ENCODE assay signal across 8 mouse cellular contexts in the genomic region with DNA sequence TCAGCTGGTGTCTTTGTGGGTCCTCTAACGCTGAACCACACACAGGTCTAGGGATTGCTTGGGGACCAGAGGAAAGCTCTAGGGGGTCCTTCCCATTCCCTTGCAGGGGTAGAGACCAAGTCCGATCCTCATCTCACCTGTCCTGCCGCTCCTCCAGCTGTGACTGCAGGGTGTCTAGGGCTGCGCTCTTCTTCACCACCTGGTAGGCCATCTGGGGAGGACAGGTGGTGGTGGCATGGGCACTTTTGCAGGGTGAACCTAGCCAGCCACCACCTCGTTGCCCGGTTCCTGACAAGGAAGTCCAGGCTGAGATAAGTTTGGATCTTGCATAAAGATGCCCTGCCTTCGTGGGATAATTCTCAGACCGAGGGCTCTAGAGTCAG. TPM values are rescaled to one million over a fixed set of nuclear protein-coding genes. Genes with fewer than 3 reads are reported as not detected.
DNase-seq lines count a peak whose midpoint lies in the region; ATAC-seq lines count a peak whose summit lies in the region.

No protein-coding gene starts in this region.

- WGBS in heart, embryonic 11.5 days (ENCODE audit: insufficient replicate concordance), result 26% methylated on average over 8 of the region's 8 CpGs
- WGBS in hindbrain, embryonic 11.5 days, result 21% methylated on average over 8 of the region's 8 CpGs
- WGBS in midbrain, embryonic 10.5 days, result 22% methylated on average over 8 of the region's 8 CpGs

- no peaks in the 10 kb centered on the region for H3K9me3 ChIP-seq in heart, embryonic 11.5 days (replicated peaks; ENCODE audit: control insufficient read depth, low read length)
- no peaks in the 10 kb centered on the region for H3K9me3 ChIP-seq in hindbrain, embryonic 11.5 days (ENCODE audit: control insufficient read depth, low read length)
- H3K9me3 ChIP-seq in midbrain, embryonic 10.5 days (replicated peaks), result no peaks in the 10 kb centered on the region

- H3K27me3 ChIP-seq in heart, embryonic 11.5 days (ENCODE audit: control insufficient read depth, insufficient read depth, low read length), result peaks cover 28% of the 10 kb centered on the region
- peaks cover 6% of the 10 kb centered on the region; the same call in 1 of the 2 replicates for H3K27me3 ChIP-seq in hindbrain, embryonic 11.5 days (ENCODE audit: control insufficient read depth, insufficient read depth, low read length)
- H3K27me3 ChIP-seq in midbrain, embryonic 10.5 days (ENCODE audit: low read depth, poor library complexity, severe bottlenecking), result peaks cover 62% of the 10 kb centered on the region

- peak overlapping the region; percentile 32 for H3K4me3 ChIP-seq in heart, embryonic 11.5 days (ENCODE audit: low read depth, low read length)
- H3K4me3 ChIP-seq in hindbrain, embryonic 11.5 days (ENCODE audit: low read depth, low read length), result peak overlapping the region; percentile 22
- peak overlapping the region; percentile 52 for H3K4me3 ChIP-seq in midbrain, embryonic 10.5 days

- intact Hi-C loops in heart, postnatal 36 days (cut with DNase I), result no loop called here

- peaks cover 15% of the 10 kb centered on the region for H3K4me1 ChIP-seq in heart, embryonic 11.5 days (ENCODE audit: control insufficient read depth, insufficient read depth, low read length)
- peaks cover 6% of the 10 kb centered on the region; the same call in 1 of the 2 replicates for H3K4me1 ChIP-seq in hindbrain, embryonic 11.5 days (replicated peaks; ENCODE audit: control insufficient read depth, insufficient read depth, low read length)
- peaks cover 38% of the 10 kb centered on the region for H3K4me1 ChIP-seq in midbrain, embryonic 10.5 days

- peak overlapping the region; percentile 73 for H3K4me2 ChIP-seq in heart, embryonic 11.5 days
- H3K4me2 ChIP-seq in hindbrain, embryonic 11.5 days (replicated peaks; ENCODE audit: low read depth, low read length), result peak overlapping the region; percentile 50

- ATAC-seq in heart, embryonic 11.5 days (replicated peaks; ENCODE audit: insufficient number of reproducible peaks, low FRiP score, low TSS enrichment), result no peak
- ATAC-seq in hindbrain, embryonic 11.5 days (ENCODE audit: low FRiP score), result no peak; the same call in 1 of the 2 replicates

- no peak overlapping the region for H3K27ac ChIP-seq in heart, embryonic 11.5 days (ENCODE audit: low read depth, low read length)
- no peak overlapping the region for H3K27ac ChIP-seq in hindbrain, embryonic 11.5 days (ENCODE audit: low read depth, low read length)
- H3K27ac ChIP-seq in midbrain, embryonic 10.5 days (replicated peaks), result peak overlapping the region; percentile 57; the same call in 1 of the 2 replicates

- H3K9ac ChIP-seq in heart, embryonic 11.5 days (ENCODE audit: low read depth, low read length), result peak overlapping the region; percentile 44
- peak overlapping the region; percentile 44 for H3K9ac ChIP-seq in hindbrain, embryonic 11.5 days (ENCODE audit: low read depth, low read length)

- no peak for DNase-seq in heart, postnatal 36 days
- peak; percentile 63 to 71 for DNase-seq in cerebellum, adult 18-20 months
- no peak for DNase-seq in hindbrain, embryonic 11.5 days (ENCODE audit: low spot score)
- DNase-seq in midbrain, embryonic 10.5 days (ENCODE audit: low spot score), result no peak
- DNase-seq in thymus, postnatal 10 days (ENCODE audit: low spot score in 2 of 2), result no peak
- DNase-seq in yolk sac, embryonic 10.5 days (ENCODE audit: low spot score), result no peak
- DNase-seq in frontal cortex, postnatal 14 days (ENCODE audit: low spot score in 2 of 2), result no peak

- no peaks in the 10 kb centered on the region for H3K36me3 ChIP-seq in heart, embryonic 11.5 days (ENCODE audit: control insufficient read depth, insufficient read depth, low read length)
- H3K36me3 ChIP-seq in hindbrain, embryonic 11.5 days (ENCODE audit: control insufficient read depth, insufficient read depth, low read length), result no peaks in the 10 kb centered on the region
- H3K36me3 ChIP-seq in midbrain, embryonic 10.5 days, result peaks cover 13% of the 10 kb centered on the region; the same call in 1 of the 2 replicates

RNA-seq across cellular contexts. Expression of a gene that starts 5.0 kb away (rescaled TPM):
- polyA plus RNA-seq in heart, embryonic 11.5 days (2014; fragmentation: Nextera tagmentation; extraction: Ambion mirVana), result 13.7 and 18.9 TPM in 2 replicates
- total RNA-seq in heart, postnatal 36 days (2021), result 10 to 100 TPM in 1 of 2 experiments, 1 to 10 TPM in 1; 8.6 to 12.7 TPM
- 10.2 and 10.7 TPM in 2 replicates for polyA plus RNA-seq in hindbrain, embryonic 11.5 days (2014; fragmentation: Nextera tagmentation; extraction: Ambion mirVana)
- polyA plus RNA-seq in midbrain, embryonic 10.5 days (2016; fragmentation: Nextera tagmentation; extraction: Ambion mirVana), result 20.9 and 21.6 TPM in 2 replicates

RNA-seq across cellular contexts. Expression of a gene that starts 19.9 kb away (rescaled TPM):
- 44.4 and 48.9 TPM in 2 replicates for polyA plus RNA-seq in heart, embryonic 11.5 days (2014; fragmentation: Nextera tagmentation; extraction: Ambion mirVana)
- 10 to 100 TPM; 48.3 to 61.3 TPM for total RNA-seq in heart, postnatal 36 days (2021)
- 8.1 and 8.7 TPM in 2 replicates for polyA plus RNA-seq in hindbrain, embryonic 11.5 days (2014; fragmentation: Nextera tagmentation; extraction: Ambion mirVana)
- 5.0 and 7.3 TPM in 2 replicates for polyA plus RNA-seq in midbrain, embryonic 10.5 days (2016; fragmentation: Nextera tagmentation; extraction: Ambion mirVana)

RNA-seq across cellular contexts. Expression of a gene that starts 50.9 kb away (rescaled TPM):
- 15.4 and 16.0 TPM in 2 replicates for polyA plus RNA-seq in heart, embryonic 11.5 days (2014; fragmentation: Nextera tagmentation; extraction: Ambion mirVana)
- 10 to 100 TPM; 28.7 to 33.9 TPM for total RNA-seq in heart, postnatal 36 days (2021)
- polyA plus RNA-seq in hindbrain, embryonic 11.5 days (2014; fragmentation: Nextera tagmentation; extraction: Ambion mirVana), result 13.9 and 14.2 TPM in 2 replicates
- polyA plus RNA-seq in midbrain, embryonic 10.5 days (2016; fragmentation: Nextera tagmentation; extraction: Ambion mirVana), result 13.6 and 16.3 TPM in 2 replicates

Comparison
In these comparisons a context has a peak if more than half of its experiments do, and no peak if none do; other contexts are left out.
1. DNase-seq: peak in cerebellum, adult 18-20 months (2 of 2); none in heart, postnatal 36 days (0 of 2), hindbrain, embryonic 11.5 days (single experiment), midbrain, embryonic 10.5 days (single experiment), thymus, postnatal 10 days (0 of 2), yolk sac, embryonic 10.5 days (single experiment) and frontal cortex, postnatal 14 days (0 of 2).
2. Peak in every context shown above with its lines, with median percentiles within 50 percentile points of each other: H3K4me3 ChIP-seq.